Mouse (Mus musculus) induced T-regulatory cell, adult 2 months (primary cell): ENCODE results near the gene Rtf2.
A peak's percentile ranks its signal among the peaks of the same experiment; 100 is the strongest.

Source experiments
- DNase-seq: peaks from one replicate; pipeline ENCODE4 v3.0.0-alpha.2; 2012; ENCODE audit warnings: low read depth

Rtf2 gene

GRCm38 (mm10) chr2:172483766-172484413 lies 43.5 kb downstream of the Rtf2 start:
- no peak for DNase-seq

GRCm38 (mm10) chr2:172484696-172485370 lies 44.5 kb downstream of the Rtf2 start:
- no peak for DNase-seq

DNA sequence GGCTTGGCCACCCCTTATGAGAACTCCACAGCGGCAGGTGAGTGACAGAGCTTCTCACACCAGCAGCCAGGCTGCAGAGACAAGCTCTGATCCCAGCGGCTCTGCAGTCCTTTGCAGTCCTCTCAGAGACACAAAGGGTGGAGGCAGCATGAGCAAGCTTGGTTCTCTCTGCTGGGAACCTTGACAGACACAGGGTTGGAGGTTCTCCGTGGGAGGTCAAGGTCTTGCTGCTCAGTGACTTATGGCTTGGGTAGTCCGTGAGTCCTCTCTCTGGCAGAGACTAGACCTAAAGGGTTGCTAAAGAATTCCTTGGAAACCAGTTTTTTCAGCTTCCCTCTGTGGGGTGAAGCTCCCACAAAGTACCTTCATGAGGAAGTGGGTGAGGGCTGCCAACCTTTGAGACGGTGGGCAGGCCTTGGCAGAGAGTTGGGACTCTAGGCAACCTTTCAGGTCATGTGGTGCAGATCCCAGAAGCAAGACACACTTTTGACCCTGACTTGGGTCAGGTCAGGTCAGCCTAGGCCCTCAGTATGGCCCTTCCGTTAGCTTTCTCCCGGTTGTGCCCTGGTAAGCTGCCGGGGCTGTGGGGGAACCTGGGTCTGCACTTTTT lies 56.5 kb downstream of the Rtf2 start:
- DNase-seq, result no peak

DNA sequence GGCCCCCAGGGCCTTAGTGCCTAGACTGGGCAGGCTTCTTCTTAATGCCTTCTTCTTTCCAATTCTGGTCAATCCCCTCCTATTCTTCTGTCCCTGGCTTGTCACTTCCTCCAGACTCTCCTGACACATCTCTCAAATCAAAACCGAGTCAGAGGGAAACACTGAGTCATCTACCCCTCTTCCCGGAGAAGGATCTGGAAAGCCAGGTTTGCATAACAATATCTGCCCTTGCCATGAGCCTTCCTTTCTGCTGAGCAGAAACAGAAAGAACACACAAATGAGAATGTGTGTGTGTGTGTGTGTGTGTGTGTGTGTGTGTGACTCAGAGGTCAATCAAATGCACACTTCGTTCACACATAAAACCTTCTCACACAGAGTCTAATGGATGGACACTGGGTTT lies 58.5 kb downstream of the Rtf2 start:
- DNase-seq, result no peak

GRCm38 (mm10) chr2:172500752-172501316 lies 60.5 kb downstream of the Rtf2 start:
- no peak for DNase-seq

- peak; percentile 69 for DNase-seq
Measured at GRCm38 (mm10) chr2:172501341-172501740, 61.0 kb downstream of the Rtf2 start.

DNA sequence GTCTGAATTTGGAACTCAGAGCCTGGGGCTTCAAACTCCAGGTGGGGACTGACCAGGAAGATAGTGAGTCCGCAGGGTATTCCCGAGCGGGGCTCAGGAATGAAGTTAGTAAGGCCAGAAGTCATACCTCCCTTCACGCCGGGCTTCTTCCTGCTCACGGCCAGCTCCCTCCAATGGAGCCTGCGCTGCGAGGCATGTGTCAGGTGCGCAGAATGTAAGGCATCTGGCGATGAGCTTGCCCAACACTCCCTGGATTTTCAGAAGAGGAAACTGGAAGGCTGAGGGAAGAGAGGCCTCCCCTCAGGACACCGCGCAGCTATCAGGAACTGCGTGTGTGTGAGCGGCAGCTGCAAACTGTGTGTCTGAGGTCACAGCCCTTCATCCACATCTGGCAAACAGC lies 61.8 kb downstream of the Rtf2 start:
- no peak for DNase-seq

DNA sequence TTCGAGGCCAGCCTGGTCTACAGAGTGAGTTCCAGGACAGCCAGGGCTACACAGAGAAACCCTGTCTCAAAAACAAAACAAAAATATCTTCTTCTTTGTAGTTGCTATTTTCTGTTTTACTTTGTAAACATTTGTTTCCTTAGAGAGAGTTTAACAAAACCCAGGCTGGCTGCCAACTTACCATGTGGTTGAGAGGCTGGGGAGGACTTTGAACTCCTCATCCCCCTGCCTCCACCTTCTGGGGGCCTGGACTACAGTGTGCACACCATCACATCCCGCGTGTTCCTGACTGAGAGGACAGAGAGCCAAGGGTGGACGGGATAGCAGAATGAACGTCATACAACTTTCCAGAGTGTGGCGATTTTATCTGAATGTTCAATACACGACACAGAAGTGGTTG lies 65.8 kb downstream of the Rtf2 start:
- DNase-seq, result no peak

DNA sequence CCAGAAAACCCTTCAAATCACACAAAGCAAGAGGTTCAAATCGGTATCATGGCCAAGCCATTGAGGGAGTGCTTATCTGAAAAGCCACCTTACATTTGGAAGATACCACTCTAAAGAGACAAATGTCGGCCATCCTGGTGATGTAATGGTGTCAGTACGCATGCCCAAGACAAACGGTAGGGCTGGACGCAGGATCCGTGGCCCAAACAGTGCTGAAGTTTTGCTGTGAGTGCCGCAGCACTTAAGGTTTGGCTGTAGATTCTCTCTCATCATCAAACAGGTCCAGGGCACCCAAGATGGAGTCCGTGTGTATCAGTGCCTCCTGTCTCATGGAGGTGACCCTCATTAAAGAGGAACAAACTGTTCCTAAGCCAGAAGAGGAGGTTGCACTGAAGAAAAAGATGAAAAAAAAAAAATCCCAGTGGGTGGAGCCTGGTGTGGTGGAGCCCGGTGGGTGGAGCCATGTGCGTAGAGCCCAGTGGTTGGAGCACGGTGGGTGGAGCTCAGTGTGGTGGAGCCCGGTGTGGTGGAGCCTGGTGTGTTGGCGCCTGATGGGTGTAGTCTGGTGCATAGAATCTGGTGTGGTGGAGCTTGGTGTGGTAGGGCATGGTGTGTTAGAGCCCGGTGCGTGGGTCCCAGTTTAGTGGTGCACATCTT lies 69.8 kb downstream of the Rtf2 start:
- DNase-seq, result no peak

- no peak for DNase-seq
Measured at GRCm38 (mm10) chr2:172510899-172511298, 70.5 kb downstream of the Rtf2 start.

DNA sequence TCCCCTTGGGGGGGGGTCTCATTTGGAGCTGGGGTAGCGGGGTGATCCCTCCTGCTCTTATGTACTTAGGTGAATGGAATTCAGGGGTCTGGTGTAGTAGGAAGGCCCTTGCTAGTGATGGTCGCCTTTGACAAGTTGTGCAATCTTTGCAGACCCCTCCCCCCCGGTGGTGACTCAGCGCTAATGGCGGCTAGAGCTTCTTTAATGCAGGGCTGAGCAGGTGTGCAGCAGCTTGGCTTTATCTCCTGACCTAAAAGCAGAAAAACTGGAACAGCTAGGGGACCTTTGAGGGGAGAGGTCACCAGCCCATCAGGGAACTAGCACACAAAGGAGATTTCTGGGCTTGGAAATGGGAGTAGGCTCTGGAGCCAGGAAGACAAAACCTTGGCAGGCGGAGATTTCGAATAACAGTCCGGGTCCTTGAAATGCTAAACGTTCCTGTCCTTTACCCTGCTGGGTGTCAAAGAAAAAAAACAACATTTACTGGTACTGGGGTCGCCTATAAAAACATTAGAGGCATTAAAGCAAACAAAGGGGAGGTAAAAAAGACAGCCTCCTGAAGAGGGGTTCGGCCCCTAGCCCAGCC lies 76.1 kb downstream of the Rtf2 start:
- DNase-seq, result no peak
